Comparison of ENCODE assay signal across 15 mouse cellular contexts in the genomic region with DNA sequence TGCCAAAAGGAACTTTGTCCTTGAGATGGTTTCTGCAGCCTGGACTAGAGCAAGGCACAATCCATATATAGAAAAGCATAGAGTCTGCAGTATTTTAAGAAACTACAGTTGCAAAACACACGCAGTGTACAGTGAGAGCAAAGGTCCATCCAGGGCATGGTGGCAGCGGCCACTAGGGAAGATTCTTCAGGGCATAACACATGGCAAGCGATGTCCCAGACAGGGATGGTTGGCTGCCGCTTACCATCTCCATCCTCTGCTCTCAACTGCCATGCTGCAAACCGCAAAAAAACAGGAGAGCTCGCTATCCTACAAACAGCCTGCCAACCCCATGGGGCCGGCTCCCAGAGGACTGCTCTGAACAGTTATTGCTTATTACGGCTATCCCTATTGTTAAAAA.
DNase-seq lines count a peak whose midpoint lies in the region; ATAC-seq and TF ChIP-seq lines count a peak whose summit lies in the region.
"Had no signal": no experiment of that assay in that cellular context is flagged by ENCODE, and none has a peak within 500 bp of the region (broad histone marks: within the 10 kb centered on the region; RNA-seq: fewer than 3 reads in every experiment).

No protein-coding gene starts in this region.

- H3K4me1 ChIP-seq in testis, adult 2 months (ENCODE audit: control insufficient read depth, insufficient read depth, low read length): no peaks in the 10 kb centered on the region

- no peak for DNase-seq in frontal cortex, postnatal 25 days (ENCODE audit: low spot score in 2 of 2)
- DNase-seq in testis, postnatal 14 days (ENCODE audit: low spot score): no peak
- peak; percentile 24 to 27 for DNase-seq in heart, postnatal 14 days
- DNase-seq in kidney, adult 11 months: no peak
- DNase-seq in right cerebral cortex, postnatal 36 days (ENCODE audit: low spot score in 2 of 2): no peak
- DNase-seq: B cell, adult 2 months; kidney, postnatal 14 days; right cerebral cortex, postnatal 14 days; thymus, adult 18-20 months had no signal

- no peaks in the 10 kb centered on the region for H3K27me3 ChIP-seq in testis, adult 2 months (ENCODE audit: control insufficient read depth, insufficient read depth, low read length)
- H3K27me3 ChIP-seq: forebrain, embryonic 12.5 days; hindbrain, embryonic 12.5 days had no signal

- intact Hi-C loops in heart, postnatal 14 days (cut with DNase I): no loop called here

- H3K36me3 ChIP-seq in testis, adult 2 months (ENCODE audit: control insufficient read depth, insufficient read depth, low read length): no peaks in the 10 kb centered on the region
- H3K36me3 ChIP-seq: forebrain, embryonic 12.5 days had no signal

- TF ChIP-seq POLR2A in testis, adult 2 months (IDR thresholded peaks at IDR 0.05; ENCODE audit: control insufficient read depth, low read depth, low read length): no peak

- ATAC-seq in frontal cortex, adult (ENCODE audit: low TSS enrichment): 0 out of 2 replicates have a peak, but pooled peaks have one; percentile 21
- ATAC-seq in megakaryocyte progenitor cell, adult 5-6 weeks (replicated peaks; ENCODE audit: poor library complexity): no peak

- H3K27ac ChIP-seq in testis, adult 2 months (ENCODE audit: control insufficient read depth, insufficient read depth, low read depth, low read length): peak overlapping the region; percentile 78
- H3K27ac ChIP-seq: forebrain, embryonic 12.5 days; hindbrain, embryonic 12.5 days; left cerebral cortex, adult 2 months had no signal

- no peak overlapping the region for H3K4me3 ChIP-seq in testis, adult 2 months (ENCODE audit: control insufficient read depth, low read depth, low read length)
- H3K4me3 ChIP-seq: forebrain, embryonic 12.5 days; hindbrain, embryonic 12.5 days; left cerebral cortex, adult 2 months had no signal

- no peak for TF ChIP-seq CTCF in testis, adult 2 months (IDR thresholded peaks at IDR 0.05; ENCODE audit: control insufficient read depth, insufficient read depth, insufficient replicate concordance, low read depth, low read length)

Comparison
In these comparisons a context has a peak if more than half of its experiments do, and no peak if none do; other contexts are left out.
1. DNase-seq: peak in heart, postnatal 14 days (2 of 2); none in frontal cortex, postnatal 25 days (0 of 2), testis, postnatal 14 days (single experiment), kidney, adult 11 months (single experiment) and right cerebral cortex, postnatal 36 days (0 of 2).